Mouse (Mus musculus) bone marrow, adult 2 months (tissue): ENCODE measurements at regions not wholly inside any gene's neighbourhood (a gene's known extent, or its start where the extent isn't known, plus 50 kb on each side); places are given as distances from the start of the nearest gene placed in this dataset.

Experiments used
- CTCF ChIP-seq: fragments of 200-500 bp; IDR thresholded peaks from 2 replicates; pipeline ENCODE4 v1.5.1; 2011; ENCODE audit warnings: low read length, control low read depth; ENCODE audit not compliant: control insufficient read depth, insufficient read depth
- POLR2A ChIP-seq: fragments of 200-500 bp; IDR thresholded peaks from 2 replicates; pipeline ENCODE4 v1.6.1; 2011; ENCODE audit warnings: low read depth, mild to moderate bottlenecking, control low read depth, low read length, borderline replicate concordance; ENCODE audit not compliant: control insufficient read depth

DNA sequence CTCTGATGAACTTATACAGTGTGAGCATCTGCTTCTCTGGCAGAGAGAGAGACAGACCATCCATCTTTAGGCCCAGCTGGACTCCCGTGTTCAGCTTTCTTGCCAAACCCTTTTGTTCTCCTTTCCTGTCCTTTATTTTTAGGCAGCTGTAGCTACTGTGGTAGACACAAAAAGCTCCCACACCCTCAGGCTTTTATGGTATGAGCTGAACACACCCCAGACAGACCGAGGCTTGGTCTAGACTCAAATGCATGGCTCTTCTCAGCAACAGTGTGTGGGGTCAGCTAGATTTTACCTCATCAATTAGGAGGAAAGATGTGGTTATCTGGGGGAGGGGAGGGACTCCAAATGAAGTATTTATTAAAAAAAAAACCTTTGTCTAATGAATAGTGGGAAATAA is 158.6 kb upstream of the Lnx1 start:
- TF ChIP-seq CTCF (no peak), POLR2A (no peak)
